16 mouse cellular contexts compared by ENCODE assay signal in the genomic region with DNA sequence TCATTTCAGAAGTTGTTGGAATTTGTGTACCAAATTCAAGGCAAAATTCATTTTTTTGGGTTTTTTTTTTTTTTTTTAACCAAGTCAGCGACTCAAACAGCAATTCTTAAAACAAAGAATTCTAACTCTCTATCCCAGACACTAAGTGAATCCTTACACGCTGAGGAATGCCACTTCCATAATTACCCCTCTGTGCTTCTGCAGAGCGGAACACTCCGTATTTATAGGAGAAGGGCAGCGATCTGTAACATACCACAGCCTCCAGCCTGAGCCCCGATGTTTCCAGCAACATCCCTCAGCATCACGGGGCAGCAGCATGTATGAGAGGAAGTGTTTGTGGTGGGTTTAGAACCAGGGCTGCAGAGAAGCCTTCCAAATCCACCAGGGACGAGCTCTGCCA.
"Had no signal": no experiment of that assay in that cellular context is flagged by ENCODE, and none has a peak within 500 bp of the region (broad histone marks: within the 10 kb centered on the region; RNA-seq: fewer than 3 reads in every experiment).

No protein-coding gene starts in this region.

- H3K27me3 ChIP-seq: midbrain, embryonic 13.5 days; midbrain, embryonic 15.5 days; neural tube, embryonic 13.5 days; neural tube, embryonic 15.5 days had no signal

- DNase-seq: lung, adult 18-20 months; lung, embryonic 14.5 days; lung, postnatal 10 days; lung, postnatal 4 days; retina, postnatal 1 day; right cerebral cortex, adult 18-20 months; right cerebral cortex, postnatal 25 days; right cerebral cortex, postnatal 4 days; spleen, adult 18-20 months; thymus, adult 18-20 months; thymus, postnatal 14 days; thymus, postnatal 36 days had no signal

- ATAC-seq: midbrain, embryonic 13.5 days; midbrain, embryonic 15.5 days had no signal
